In genomic region chr12:72376309-72376708, GRCm38 (mm10) we compare ENCODE assay signal across 20 mouse cellular contexts. TPM values are rescaled to one million over a fixed set of nuclear protein-coding genes. Genes with fewer than 3 reads are reported as not detected.
DNase-seq lines count a peak whose midpoint lies in the region; ATAC-seq and TF ChIP-seq lines count a peak whose summit lies in the region.
"Had no signal": no experiment of that assay in that cellular context is flagged by ENCODE, and none has a peak within 500 bp of the region (broad histone marks: within the 10 kb centered on the region; RNA-seq: fewer than 3 reads in every experiment).

No protein-coding gene starts in this region.

- no peak overlapping the region for H3K9ac ChIP-seq in hindbrain, embryonic 11.5 days (ENCODE audit: low read depth, low read length)
- H3K9ac ChIP-seq: forebrain, embryonic 13.5 days; forebrain, postnatal 0 days; heart, embryonic 12.5 days; hindbrain, embryonic 14.5 days had no signal

- H3K4me1 ChIP-seq in hindbrain, embryonic 10.5 days (replicated peaks), result peaks cover 46% of the 10 kb centered on the region
- peaks cover 7% of the 10 kb centered on the region; the same call in 1 of the 2 replicates for H3K4me1 ChIP-seq in hindbrain, embryonic 11.5 days (replicated peaks; ENCODE audit: control insufficient read depth, insufficient read depth, low read length)
- no peaks in the 10 kb centered on the region for H3K4me1 ChIP-seq in testis, adult 2 months (ENCODE audit: control insufficient read depth, insufficient read depth, low read length)

- H3K36me3 ChIP-seq in hindbrain, embryonic 10.5 days, result no peaks in the 10 kb centered on the region
- no peaks in the 10 kb centered on the region for H3K36me3 ChIP-seq in hindbrain, embryonic 11.5 days (ENCODE audit: control insufficient read depth, insufficient read depth, low read length)
- no peaks in the 10 kb centered on the region; the same call in 1 of the 2 replicates for H3K36me3 ChIP-seq in testis, adult 2 months (ENCODE audit: control insufficient read depth, insufficient read depth, low read length)
- H3K36me3 ChIP-seq: embryonic facial prominence, embryonic 10.5 days; heart, embryonic 12.5 days had no signal

- TF ChIP-seq CTCF in layer of hippocampus, adult 2 months (conservative IDR thresholded peaks at IDR 0.05), result no peak
- TF ChIP-seq CTCF in testis, adult 2 months (IDR thresholded peaks at IDR 0.05; ENCODE audit: control insufficient read depth, insufficient read depth, insufficient replicate concordance, low read depth, low read length), result no peak

- WGBS in hindbrain, embryonic 10.5 days, result 81% methylated on average over 5 of the region's 5 CpGs
- 87% methylated on average over 5 of the region's 5 CpGs for WGBS in hindbrain, embryonic 11.5 days

- TF ChIP-seq POLR2A in testis, adult 2 months (IDR thresholded peaks at IDR 0.05; ENCODE audit: control insufficient read depth, low read depth, low read length), result no peak

- no peak overlapping the region for H3K4me2 ChIP-seq in hindbrain, embryonic 11.5 days (replicated peaks; ENCODE audit: low read depth, low read length)
- H3K4me2 ChIP-seq: forebrain, embryonic 13.5 days; heart, embryonic 12.5 days; hindbrain, embryonic 14.5 days had no signal

- no peak for DNase-seq in hindbrain, embryonic 10.5 days (ENCODE audit: low spot score)
- DNase-seq in hindbrain, embryonic 11.5 days (ENCODE audit: low spot score), result no peak
- no peak for DNase-seq in layer of hippocampus, adult 2 months (ENCODE audit: low spot score in 2 of 2)
- DNase-seq in layer of hippocampus, adult 11-12 months (ENCODE audit: low spot score), result no peak
- no peak for DNase-seq in testis, postnatal 10 days (ENCODE audit: low spot score)
- DNase-seq: adrenal gland, postnatal 14 days; cerebellum, adult 18-20 months; cerebellum, adult 9-11 months; cerebellum, postnatal 36 days; forebrain, postnatal 0 days; heart, adult 2 months had no signal

- no peaks in the 10 kb centered on the region for H3K9me3 ChIP-seq in hindbrain, embryonic 10.5 days
- no peaks in the 10 kb centered on the region for H3K9me3 ChIP-seq in hindbrain, embryonic 11.5 days (ENCODE audit: control insufficient read depth, low read length)
- H3K9me3 ChIP-seq: embryonic facial prominence, embryonic 10.5 days; forebrain, embryonic 13.5 days; heart, embryonic 12.5 days had no signal

- H3K27ac ChIP-seq in hindbrain, embryonic 10.5 days, result peak overlapping the region; percentile 94
- no peak overlapping the region for H3K27ac ChIP-seq in hindbrain, embryonic 11.5 days (ENCODE audit: low read depth, low read length)
- peak overlapping the region; percentile 64 for H3K27ac ChIP-seq in layer of hippocampus, adult 2 months
- no peak overlapping the region for H3K27ac ChIP-seq in testis, adult 2 months (ENCODE audit: control insufficient read depth, insufficient read depth, low read depth, low read length)
- H3K27ac ChIP-seq: embryonic facial prominence, embryonic 10.5 days; forebrain, embryonic 13.5 days; heart, adult 2 months; hindbrain, embryonic 14.5 days had no signal

- ATAC-seq in hindbrain, embryonic 11.5 days (ENCODE audit: low FRiP score), result no peak
- ATAC-seq: activated CD4-positive, CD25-positive, alpha-beta regulatory T cell, adult 4 months; forebrain, embryonic 13.5 days; forebrain, postnatal 0 days; inflammation-experienced regulatory T-cells, adult 6 months; Patski had no signal

- no peaks in the 10 kb centered on the region for H3K27me3 ChIP-seq in hindbrain, embryonic 10.5 days (ENCODE audit: insufficient read depth, poor library complexity, severe bottlenecking)
- no peaks in the 10 kb centered on the region for H3K27me3 ChIP-seq in hindbrain, embryonic 11.5 days (ENCODE audit: control insufficient read depth, insufficient read depth, low read length)
- no peaks in the 10 kb centered on the region for H3K27me3 ChIP-seq in testis, adult 2 months (ENCODE audit: control insufficient read depth, insufficient read depth, low read length)
- H3K27me3 ChIP-seq: CH12.LX; forebrain, embryonic 13.5 days; heart, embryonic 12.5 days; Patski had no signal

- no peak overlapping the region for H3K4me3 ChIP-seq in hindbrain, embryonic 10.5 days
- no peak overlapping the region for H3K4me3 ChIP-seq in hindbrain, embryonic 11.5 days (ENCODE audit: low read depth, low read length)
- no peak overlapping the region for H3K4me3 ChIP-seq in layer of hippocampus, adult 2 months
- peak overlapping the region; percentile 52; the same call in 1 of the 2 replicates for H3K4me3 ChIP-seq in testis, adult 2 months (ENCODE audit: control insufficient read depth, low read depth, low read length)
- H3K4me3 ChIP-seq: embryonic facial prominence, embryonic 10.5 days; forebrain, embryonic 13.5 days; heart, adult 2 months; heart, embryonic 12.5 days had no signal

RNA-seq across cellular contexts. Expression of gene Rtn1, which starts 32.5 kb away (rescaled TPM):
- polyA plus RNA-seq in hindbrain, embryonic 10.5 days (2016; fragmentation: Nextera tagmentation; extraction: Ambion mirVana), result 162 and 390 TPM in 2 replicates
- 488 and 505 TPM in 2 replicates for polyA plus RNA-seq in hindbrain, embryonic 11.5 days (2014; fragmentation: Nextera tagmentation; extraction: Ambion mirVana)
- 1,000 to 10,000 TPM; 1,333 to 1,442 TPM for total RNA-seq in layer of hippocampus, adult 2 months (2021)
- polyA plus RNA-seq in testis, adult 2 months (2012; rRNA removed), result 30.8 TPM in 2 replicates

Comparison
In these comparisons a context has a peak if more than half of its experiments do, and no peak if none do; other contexts are left out.
1. H3K27ac ChIP-seq: peak in hindbrain, embryonic 10.5 days (single experiment) and layer of hippocampus, adult 2 months (single experiment); none in hindbrain, embryonic 11.5 days (single experiment) and testis, adult 2 months (single experiment).